Mouse (Mus musculus) cerebellum, postnatal 14 days (tissue): Measurements from ENCODE around the gene Retn.

Source experiments
- DNase-seq, 2 experiments: peaks; one replicate each; pipeline ENCODE4 v3.0.0; 2021; ENCODE audit warnings: mixed read lengths in 2 of 2

Retn gene

DNA sequence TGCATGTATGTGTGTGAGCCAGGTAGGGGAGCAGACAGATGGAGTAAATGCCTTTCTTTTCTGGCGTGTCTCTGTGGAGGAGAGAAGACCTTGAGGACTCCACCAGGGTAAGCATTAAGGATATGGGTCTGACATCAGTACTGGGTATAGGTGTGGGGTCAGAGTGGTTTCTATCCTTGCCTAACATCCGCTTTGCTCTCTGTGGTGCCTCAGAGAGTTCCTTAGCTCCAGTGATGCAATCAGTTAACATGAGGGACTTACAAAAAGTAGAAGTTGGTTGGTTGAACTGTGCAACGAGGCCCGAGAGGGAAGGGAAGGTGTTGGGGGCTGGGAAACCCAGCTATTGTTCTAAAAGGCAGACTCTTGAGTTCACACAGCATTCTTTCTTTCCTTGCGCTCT is 8.8 kb downstream of the Retn start:
- DNase-seq, result no peak

DNA sequence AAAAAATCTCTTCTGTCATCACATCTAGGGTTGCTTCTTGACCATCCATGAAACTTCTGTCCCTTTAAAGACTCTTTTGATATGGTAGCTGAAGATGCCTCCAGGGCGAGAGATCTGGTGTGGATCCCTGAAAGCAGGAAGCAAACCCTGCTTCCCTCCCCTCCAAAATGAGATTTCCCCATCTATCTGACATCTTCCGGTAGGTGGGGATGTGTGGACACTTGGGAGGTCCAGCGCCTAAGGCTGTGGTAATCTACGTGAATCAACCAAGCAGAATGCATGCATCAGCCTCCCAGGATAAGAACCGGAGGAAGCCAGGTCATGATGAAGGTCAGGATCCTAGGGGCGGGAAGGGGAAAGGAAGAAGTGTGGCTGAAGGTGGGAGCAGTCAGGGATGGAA is 9.9 kb downstream of the Retn start, which contains the start of gene Mcemp1:
Gene Mcemp1 (plus strand): TSS at position 248 of the 400 bp plus-strand sequence.
- no peak for DNase-seq

DNA sequence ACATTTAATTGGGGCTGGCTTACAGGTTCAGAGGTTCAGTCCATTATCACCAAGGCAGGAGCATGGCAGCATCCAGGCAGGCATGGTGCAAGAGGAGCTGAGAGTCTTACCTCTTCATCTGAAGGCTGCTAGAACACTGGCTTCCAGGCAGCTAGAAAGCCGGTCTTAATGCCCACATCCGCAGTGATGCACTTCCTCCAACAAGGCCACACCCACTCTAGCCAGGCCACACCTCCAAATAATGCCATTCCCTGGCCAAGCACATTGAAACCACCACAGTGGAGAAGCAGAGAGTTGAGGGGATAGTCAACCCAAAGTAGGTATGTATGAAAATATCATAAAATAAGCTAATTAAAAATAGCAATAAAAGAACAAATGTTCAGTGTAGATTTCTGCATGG is 14.8 kb downstream of the Retn start:
- no peak for DNase-seq

DNA sequence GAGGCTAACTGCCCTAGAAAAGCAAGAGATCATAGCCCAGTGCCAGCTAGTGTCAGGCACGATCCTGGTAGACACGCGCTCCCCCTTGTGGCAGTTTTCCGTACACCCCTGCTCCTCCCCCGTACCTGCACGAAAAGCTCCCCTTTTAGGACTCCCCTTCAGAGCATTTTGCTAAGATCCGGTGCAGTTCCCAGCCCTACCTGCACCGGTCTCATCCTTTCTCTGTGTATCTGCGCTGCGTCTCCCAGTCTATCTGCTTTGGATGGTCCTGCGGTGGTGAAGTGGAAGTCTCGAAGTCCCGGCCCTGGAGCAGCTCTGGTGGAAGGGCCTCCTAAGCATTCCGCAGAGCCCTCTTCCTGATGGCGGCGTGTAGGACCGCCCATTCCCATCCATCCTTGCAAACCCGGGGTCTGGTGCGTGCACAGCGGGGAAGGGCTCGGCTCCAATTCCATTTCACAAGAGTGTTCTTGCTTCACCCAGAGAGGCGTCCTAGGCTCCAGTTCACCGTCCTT is 16.5 kb downstream of the Retn start, which contains the start of gene Fcor:
Gene Fcor (minus strand): TSS at position 383 of the 512 bp plus-strand sequence.
- DNase-seq, result peak; percentile 95 to 98

- no peak for DNase-seq
These were observed 19.1 kb downstream of the Retn start for GRCm38 (mm10) chr8:3674671-3675070.

DNA sequence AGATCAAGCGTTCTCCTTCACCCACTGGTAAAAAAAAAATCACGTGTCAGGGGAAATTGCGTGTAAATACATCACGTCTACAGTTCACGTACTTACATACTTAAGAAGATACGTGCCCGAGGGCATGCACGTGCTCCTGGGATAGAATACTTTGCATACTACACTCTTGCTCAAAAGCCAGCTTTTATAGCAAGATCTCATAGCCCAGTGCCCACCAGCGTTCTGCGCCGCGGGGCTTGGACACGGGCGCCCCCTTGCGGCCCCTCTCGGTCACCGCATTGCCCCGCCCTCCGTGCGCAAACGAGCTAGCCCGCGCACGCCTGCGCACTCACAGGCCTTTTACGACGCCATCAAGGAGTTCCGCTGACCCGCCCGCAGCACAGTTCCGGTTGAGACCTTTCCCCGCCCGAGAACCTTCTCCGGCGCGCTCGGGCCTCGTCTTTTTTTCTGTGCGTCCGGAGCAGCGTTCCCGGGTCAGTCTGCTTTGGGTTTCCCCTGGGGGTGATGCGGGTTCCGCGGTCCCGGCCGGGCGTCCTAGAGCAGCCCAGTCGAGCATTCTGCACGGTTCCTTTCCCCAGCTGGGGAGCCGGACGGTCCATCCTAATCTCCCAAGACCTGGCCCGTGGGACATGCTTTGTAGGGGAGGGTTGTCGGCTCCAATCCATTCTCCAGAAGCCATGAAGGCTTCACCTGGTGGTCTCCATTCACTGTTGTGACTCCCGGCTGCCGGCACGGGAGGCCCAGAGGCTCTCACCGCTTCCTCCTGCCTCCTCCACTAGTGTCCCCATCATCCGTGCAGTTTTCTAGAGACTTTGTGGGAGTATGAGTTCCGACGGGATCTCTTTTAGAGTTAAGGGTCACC is 20.8 kb downstream of the Retn start, which contains the start of gene Trappc5:
Gene Trappc5 (plus strand): TSS at position 169 of the 862 bp plus-strand sequence.
- peak; percentile 96 to 98 for DNase-seq

DNA sequence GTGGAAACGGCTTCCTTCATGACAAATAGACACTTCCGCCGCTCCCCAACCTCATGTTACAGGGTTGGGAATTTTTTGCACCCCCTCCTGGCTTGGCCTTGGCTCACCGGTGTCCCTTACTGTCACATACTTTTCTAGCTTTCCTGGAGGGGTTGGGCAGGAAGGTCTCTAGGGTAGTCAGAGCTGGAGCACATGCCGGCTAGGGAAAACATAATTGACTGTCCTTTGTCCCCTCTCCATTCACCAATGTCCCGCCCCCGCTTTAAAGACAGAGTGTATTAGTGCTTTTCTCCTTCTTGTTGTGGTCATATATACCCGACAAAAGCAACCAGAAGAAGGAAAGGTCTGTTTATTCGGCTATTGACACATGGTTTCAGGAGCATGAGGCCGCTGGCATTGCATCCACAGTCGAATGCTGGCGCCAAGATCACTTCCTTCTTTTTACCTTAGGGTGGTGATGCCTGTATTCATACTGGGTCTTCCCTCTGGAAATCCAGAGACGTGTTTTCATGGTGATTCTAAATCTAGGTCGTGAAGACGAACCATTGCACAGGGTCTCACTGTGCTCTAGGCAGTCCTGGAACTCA is 21.5 kb downstream of the Retn start:
- DNase-seq, result peak; percentile 33 to 49

GRCm38 (mm10) chr8:3678831-3679230 is 23.3 kb downstream of the Retn start:
- no peak for DNase-seq

- peak; percentile 62 to 69 for DNase-seq
These were observed 23.7 kb downstream of the Retn start for GRCm38 (mm10) chr8:3679236-3679635.

DNA sequence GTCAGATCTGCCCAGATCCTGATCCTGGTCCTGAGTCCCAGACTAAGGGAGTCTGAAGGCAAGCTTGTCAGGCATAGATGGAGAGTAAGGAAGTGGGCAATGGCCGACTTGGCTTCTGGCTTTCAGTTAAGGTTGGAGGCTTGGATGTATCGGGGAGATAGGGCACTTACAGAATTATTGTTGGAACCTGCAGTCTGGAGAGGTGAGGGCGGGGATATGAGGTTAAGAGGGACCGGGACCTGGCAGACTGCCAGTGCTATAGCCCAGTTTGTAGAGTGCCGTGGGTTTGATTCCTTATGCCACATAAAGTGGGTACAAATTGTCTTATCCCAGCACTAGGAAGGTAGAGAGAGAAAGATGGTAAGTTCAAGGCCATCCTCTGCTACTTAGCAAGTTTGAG is 24.1 kb downstream of the Retn start:
- peak; percentile 36 to 40 for DNase-seq

- peak; percentile 63 to 68 for DNase-seq
These were observed 26.9 kb downstream of the Retn start for GRCm38 (mm10) chr8:3682435-3682834.

DNA sequence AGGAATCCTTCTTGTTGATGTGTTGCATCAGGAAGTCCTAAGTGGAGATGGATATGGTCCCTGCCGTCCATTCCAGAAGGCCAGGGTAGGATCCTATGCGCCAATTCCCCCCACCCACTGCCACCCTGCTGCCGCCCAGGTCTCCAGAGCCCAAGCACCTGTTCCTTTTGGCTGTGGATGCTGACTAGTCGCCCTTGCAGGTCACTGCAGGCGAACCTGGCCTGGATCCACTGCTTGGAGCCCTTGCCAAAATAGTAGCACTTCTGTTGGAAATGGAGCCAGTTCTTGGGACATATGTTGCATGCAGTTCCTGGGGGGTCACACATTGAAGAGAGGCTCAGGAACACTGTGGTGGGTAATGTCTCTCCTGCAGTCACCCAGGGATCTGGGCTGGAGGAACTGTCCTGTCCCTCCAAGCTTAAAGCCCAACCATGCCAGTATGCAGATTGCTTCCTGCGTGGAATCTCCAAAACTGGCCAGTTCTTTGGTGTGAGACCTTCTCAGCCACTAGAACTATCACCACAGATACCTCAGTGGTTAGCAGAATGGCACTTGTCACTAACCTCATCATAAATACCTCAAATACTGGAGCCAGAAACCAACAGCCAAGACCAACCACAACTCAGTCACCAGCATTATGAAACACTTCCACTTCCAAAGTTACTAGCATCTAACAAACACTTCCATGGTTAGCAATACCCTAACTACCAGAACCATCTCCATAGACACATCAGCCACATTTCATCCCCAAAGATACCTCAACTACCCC is 28.0 kb downstream of the Retn start:
- DNase-seq, result peak; percentile 88 to 89

DNA sequence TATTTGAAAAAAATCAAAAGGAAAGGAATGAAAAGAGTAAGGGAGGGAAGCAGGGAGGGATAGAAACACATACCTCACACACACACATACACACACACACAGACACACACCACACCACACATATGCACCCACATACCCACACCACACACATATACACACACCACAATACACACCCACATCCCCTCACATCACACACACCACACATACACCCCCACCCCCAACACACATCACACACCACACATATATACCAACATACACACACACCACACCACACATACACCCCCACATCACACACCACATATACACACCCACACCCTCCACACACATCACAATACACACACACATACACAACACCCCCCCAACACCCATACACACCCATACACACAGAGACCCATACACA is 29.0 kb downstream of the Retn start:
- DNase-seq, result no peak

DNA sequence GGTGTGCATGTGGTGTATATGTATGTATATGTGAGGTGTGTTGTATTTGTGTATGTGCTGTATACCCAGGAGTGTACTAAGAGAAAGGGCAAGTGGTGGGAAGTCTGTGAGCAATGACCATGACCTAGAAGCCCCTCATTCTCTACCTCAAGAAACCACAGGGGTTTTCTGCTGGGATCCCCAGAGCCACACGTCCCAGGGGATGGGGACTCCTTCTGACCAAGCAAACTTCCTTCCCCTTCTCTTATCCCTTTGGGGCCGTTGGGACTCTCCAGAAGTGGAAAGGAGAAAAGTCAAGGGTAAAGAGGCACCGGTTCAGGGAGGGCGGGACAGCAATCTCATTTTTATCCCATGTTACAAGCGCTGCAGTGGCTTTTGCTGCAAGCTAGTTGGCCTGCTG is 29.9 kb downstream of the Retn start:
- DNase-seq, result no peak

- DNase-seq, result no peak
These were observed 32.0 kb downstream of the Retn start for GRCm38 (mm10) chr8:3687537-3687936.

GRCm38 (mm10) chr8:3690774-3691173 is 35.2 kb downstream of the Retn start:
- no peak for DNase-seq

DNA sequence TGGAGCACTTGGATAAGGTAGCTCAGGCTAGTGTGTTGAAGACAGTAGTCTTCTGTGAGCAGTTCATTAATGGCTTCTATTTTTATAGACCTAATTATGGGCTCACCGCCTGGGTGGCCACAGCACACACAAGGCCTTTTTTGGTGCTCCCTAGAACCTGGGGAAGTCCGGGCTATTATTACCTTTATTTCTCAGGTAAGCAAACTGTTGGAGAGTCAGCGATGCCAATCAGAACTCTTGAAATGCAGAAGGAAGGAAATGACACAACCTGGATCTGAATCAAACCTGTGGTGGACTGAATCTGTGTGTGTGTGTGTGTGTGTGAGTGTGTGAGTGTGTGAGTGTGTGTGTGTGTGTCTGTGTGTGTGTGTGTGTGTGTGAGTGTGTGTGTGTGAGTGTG is 38.6 kb downstream of the Retn start, which contains the start of gene Fcer2a:
Gene Fcer2a (minus strand): TSS at position 55 of the 400 bp plus-strand sequence.
- no peak for DNase-seq

DNA sequence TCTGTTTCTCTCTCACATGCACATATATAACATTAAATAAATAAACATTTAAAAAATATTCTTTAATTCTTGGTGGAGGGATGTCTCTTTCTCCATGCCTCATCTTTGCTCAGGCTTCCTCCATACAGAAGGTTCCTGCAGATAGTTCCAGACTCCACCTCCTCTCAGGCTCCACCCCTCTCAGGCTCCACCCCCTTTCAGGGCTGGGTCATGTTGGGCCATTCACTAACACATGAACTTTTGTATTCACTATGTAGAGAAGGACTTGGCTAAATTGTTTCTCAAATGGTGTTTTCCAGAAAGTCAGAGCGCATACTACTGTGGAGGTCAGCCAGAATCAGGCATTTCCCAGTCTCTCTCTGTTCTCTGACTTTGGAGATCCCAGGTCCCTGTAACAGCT is 45.9 kb downstream of the Retn start:
- DNase-seq, result no peak

DNA sequence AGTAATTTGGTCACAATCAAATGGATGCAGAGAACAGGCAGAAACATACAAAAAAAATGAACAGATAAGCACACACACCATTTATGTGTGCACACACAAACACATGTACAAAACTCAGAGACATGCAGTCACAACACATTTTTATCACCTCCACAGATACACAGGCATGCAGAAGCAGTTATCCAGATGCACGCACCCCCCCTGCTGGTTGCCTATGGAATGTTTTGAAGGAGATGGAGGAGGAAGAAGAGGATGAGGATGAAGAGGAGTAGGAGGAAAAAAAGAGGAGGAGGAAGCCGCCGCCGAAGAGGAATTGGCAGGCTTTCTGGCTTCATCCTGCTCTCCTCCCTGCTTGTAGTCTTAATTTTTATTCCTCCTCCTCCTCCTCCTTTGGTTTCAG is 50.1 kb downstream of the Retn start:
- peak; percentile 22 to 26 for DNase-seq

DNA sequence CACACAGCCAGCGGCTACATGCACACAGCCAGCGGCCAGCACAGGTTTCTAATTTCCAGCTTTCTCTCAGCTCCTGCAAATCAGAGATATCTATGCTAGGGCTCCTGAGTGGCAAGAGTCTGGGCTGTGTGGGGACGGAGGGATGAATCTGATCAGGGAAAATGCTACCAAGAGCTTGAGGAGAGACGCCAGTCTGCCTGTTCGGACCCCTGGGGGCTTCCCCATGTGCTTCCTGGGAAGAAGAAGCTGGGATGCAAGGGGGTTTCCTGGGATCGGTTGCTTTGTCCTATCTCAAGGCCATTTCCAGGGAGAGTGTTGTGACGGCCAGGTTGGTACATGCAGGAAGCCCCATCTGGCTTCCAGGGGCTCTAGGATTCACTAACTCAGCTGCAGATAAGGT is 52.0 kb downstream of the Retn start:
- DNase-seq, result no peak
